Mouse (Mus musculus) stomach, embryonic 16.5 days (tissue): ENCODE data around the gene Ggt6. TPM values are rescaled to one million over a fixed set of nuclear protein-coding genes. Genes with fewer than 3 reads are reported as not detected.

ENCODE experiments used
- ATAC-seq: fragments of 200-750 bp; cut with Nextera tagmentation; 2 replicates; pipeline ENCODE4 v1.8.0; 2017; ENCODE audit warnings: moderate number of reproducible peaks, moderate TSS enrichment; ENCODE audit not compliant: insufficient read depth, low FRiP score
- H3K27ac ChIP-seq: fragments of 300-500 bp; sonication (generic); 2 replicates; pipeline ENCODE4 v1.5.1; 2014; ENCODE audit warnings: low read length
- H3K27me3 ChIP-seq: fragments of 300-500 bp; sonication (generic); 2 replicates; pipeline ENCODE4 v1.6.1; 2014; ENCODE audit warnings: low read length, control low read depth, mixed read lengths; ENCODE audit not compliant: control insufficient read depth, insufficient read depth
- H3K36me3 ChIP-seq: fragments of 300-500 bp; sonication (generic); 2 replicates; pipeline ENCODE4 v1.6.1; 2014; ENCODE audit warnings: low read length; ENCODE audit not compliant: control insufficient read depth, insufficient read depth
- H3K4me1 ChIP-seq: fragments of 300-500 bp; sonication (generic); 2 replicates; pipeline ENCODE4 v1.6.1; 2014; ENCODE audit warnings: low read length, control low read depth, mixed read lengths; ENCODE audit not compliant: control insufficient read depth, insufficient read depth
- H3K4me2 ChIP-seq: fragments of 300-500 bp; sonication (generic); 2 replicates; pipeline ENCODE4 v1.6.1; 2014; ENCODE audit warnings: low read depth, low read length, mixed read lengths
- H3K4me3 ChIP-seq: fragments of 300-500 bp; sonication (generic); replicated peaks from 2 replicates; pipeline ENCODE4 v1.5.1; 2014; ENCODE audit warnings: mild to moderate bottlenecking, low read length
- H3K9ac ChIP-seq: fragments of 300-500 bp; sonication (generic); 2 replicates; pipeline ENCODE4 v1.6.1; 2014; ENCODE audit warnings: low read length
- H3K9me3 ChIP-seq: fragments of 300-500 bp; sonication (generic); replicated peaks from 2 replicates; pipeline ENCODE4 v1.6.1; 2016; ENCODE audit warnings: low read length, control low read depth; ENCODE audit not compliant: control insufficient read depth
- WGBS: fragments of 180-500 bp; shearing (Covaris S2); extraction: QIAGEN DNeasy Blood & Tissue Kit; methylation state at CpG from one replicate; pipeline ENCODE4 v1.1.7; 2014; 5-methylcytosine and 5-hydroxymethylcytosine counted together
- polyA plus RNA-seq: library from polyadenylated mRNA; unstranded; fragments of >200 nt; fragmentation: Nextera tagmentation; extraction: Ambion mirVana; gene quantifications from 2 replicates; pipeline ENCODE4 v1.2.1, GENCODE M21; 2015

Ggt6 gene
- polyA plus RNA-seq, 1 experiment from 2014 or later = 8.1 TPM

DNA sequence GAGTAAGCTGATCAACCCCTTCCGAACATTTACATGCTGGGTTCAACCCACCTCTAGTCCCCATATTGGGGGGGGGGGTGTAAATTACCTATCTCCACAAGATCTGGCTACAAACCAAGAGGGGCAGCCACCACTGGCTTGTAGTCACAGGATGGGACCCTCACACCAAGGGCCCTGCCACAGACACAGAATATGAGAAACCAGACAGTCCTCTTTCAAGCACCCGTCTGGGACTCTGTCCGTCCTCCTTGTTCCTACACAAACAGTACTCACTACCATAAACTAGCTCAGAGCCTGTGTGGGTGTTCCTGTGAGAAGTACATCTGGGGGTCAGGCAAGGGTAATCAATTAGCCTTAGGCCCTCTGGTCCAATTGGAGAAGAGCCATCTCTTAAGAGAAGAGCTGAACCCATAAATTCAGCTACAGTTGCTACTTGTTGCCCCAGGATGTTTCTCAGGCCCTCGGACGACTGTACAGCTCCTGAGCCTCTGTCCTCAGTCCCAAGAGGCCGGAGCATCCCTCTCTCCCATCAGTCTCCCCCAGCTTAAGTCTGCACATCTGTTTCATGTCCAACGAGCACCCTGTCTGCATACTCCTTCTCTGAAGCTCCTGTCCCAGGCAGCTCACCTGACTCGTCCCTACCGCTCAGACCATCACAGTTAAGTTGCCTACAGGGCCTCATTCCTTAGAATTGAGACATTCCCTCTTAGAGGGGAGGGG lies 26.7 kb upstream of the Ggt6 start:
- H3K36me3 ChIP-seq = no peaks in the 10 kb centered on the region
- no peak overlapping the region; the same call in 1 of the 2 replicates for H3K27ac ChIP-seq
- peaks cover 55% of the 10 kb centered on the region for H3K4me1 ChIP-seq
- peak overlapping the region; percentile 24 for H3K9ac ChIP-seq
- peak overlapping the region; percentile 82 for H3K4me3 ChIP-seq
- no peak for ATAC-seq
- no peaks in the 10 kb centered on the region for H3K9me3 ChIP-seq
- WGBS = 41% methylated on average over 9 of the region's 9 CpGs
- peak overlapping the region; percentile 95 for H3K4me2 ChIP-seq
- no peaks in the 10 kb centered on the region for H3K27me3 ChIP-seq

DNA sequence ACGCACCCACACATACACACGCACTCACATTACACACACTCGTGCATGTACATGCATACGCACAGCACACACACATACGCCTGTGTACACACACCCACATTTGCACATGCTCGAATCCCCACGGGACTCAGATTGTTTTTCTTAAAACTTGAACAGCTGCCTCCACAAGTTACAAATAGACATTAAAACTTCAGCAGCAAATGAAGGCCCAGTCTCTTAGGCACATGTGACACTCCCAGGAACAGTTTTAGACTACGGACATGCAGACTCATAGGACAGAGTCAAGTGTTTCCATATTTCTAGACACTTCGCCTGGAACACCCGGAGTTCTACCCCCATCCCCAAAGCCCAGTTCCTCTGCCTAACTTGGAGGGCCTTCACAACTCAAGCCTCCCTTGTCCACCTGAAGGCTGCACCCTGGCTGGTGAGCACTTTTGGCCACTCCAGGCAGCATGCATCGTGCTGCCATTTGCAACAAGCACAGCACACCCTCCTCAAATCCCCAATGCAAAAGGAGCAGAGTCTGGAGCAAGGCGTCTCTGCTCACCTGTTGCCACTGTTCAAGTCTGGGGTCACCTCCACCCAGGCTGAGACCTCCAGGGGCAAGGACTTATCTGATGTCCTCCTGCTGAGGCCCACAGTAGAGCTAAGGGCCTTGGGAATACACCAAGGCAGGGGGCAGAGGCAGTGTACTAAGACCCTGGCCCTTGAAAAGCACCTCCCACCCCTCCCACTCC lies 25.5 kb upstream of the Ggt6 start:
- Histone ChIP-seq H3K4me3 (peak overlapping the region; percentile 82), H3K27me3 (no peaks in the 10 kb centered on the region), H3K9me3 (no peaks in the 10 kb centered on the region), H3K4me1 (peaks cover 55% of the 10 kb centered on the region), H3K36me3 (no peaks in the 10 kb centered on the region), H3K4me2 (peak overlapping the region; percentile 95), H3K9ac (peak overlapping the region; percentile 84), H3K27ac (0 out of 2 replicates have a peak overlapping the region, but pooled peaks have one; percentile 5)
- WGBS = 62% methylated on average over 12 of the region's 12 CpGs
- ATAC-seq = no peak

DNA sequence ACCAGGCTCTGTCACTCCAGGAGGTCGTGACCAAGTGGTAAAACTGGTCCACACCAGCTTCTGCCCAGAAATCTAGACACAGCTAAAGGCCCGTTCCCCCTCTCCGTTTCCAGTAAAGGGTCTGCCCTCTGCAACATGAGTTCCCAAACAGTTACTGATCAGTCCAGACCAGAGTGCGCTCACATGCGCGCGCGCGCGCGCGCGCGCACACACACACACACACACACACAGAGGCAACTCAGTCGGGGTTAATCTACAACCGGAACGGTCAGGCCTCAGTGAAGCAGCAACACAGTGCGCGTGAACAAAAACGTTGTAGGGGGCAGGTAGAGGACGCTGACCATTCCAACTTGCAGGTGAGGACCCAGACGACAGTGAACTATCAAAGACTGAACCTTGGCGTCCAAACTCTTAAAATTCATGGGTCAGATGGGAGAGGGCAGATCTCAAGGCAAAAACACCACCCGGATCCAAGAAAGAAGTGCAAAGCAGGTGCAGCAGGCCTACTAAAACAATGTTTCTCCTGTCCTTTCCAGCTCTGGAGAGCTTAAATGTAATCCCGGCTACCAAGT lies 24.7 kb upstream of the Ggt6 start:
- WGBS = 3% methylated on average over 25 of the region's 25 CpGs
- peak overlapping the region; percentile 84 for H3K9ac ChIP-seq
- H3K36me3 ChIP-seq = no peaks in the 10 kb centered on the region
- no peaks in the 10 kb centered on the region for H3K27me3 ChIP-seq
- peak overlapping the region; percentile 87 for H3K27ac ChIP-seq
- no peak for ATAC-seq
- H3K9me3 ChIP-seq = no peaks in the 10 kb centered on the region
- peak overlapping the region; percentile 95 for H3K4me2 ChIP-seq
- peak overlapping the region; percentile 82 for H3K4me3 ChIP-seq
- H3K4me1 ChIP-seq = peaks cover 54% of the 10 kb centered on the region

DNA sequence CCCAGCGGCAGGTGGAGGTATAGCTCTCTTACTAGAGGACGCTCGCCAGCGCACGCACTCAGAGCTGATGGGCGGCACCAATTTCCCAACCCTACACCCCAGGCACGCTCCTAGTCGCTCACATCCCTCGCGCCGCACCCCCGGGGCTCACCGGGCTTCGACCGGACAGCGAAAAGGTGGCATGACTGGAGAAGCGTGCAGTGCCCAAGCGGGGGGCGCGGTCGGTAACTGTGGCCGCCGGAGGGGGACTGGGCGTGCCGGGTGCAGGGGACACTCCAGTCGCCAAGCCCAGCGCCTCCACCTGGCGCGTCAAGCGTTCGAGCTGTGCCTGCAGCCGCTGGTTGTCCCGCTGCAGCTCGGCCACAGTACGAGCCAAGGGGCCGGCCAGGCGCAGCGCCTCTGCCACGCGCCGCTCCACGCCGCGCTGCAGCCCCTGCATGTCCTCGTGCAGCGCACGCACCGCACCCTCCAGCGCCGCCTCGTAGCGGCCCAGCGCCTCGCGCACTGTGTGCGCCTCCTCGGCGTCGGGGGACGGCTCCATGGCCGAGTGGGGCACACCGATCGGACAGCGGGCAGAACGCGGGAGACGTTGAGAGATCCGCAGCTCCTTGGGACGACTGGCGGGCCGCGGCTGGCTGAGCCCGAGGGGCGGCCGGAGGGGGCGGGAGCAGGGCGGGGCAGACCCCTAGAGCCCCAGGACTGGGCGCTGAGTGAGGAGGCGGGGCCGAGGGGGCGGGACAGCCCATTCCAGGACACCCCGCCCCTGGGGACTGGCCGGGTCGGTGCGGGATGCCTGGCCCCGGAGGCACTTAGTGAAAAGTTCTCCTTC lies 24.0 kb upstream of the Ggt6 start, which contains the start of gene Smtnl2:
Gene Smtnl2 (minus strand): TSS at position 621 of the 829 bp plus-strand sequence.
- ATAC-seq = peak; percentile 95
- Histone ChIP-seq H3K36me3 (no peaks in the 10 kb centered on the region), H3K4me3 (peak within 1 kb of the TSS; percentile 82), H3K9ac (peak within 1 kb of the TSS; percentile 84), H3K9me3 (no peaks in the 10 kb centered on the region), H3K27me3 (no peaks in the 10 kb centered on the region), H3K4me1 (peaks cover 49% of the 10 kb centered on the region), H3K4me2 (peak within 1 kb of the TSS; percentile 95), H3K27ac (peak within 1 kb of the TSS; percentile 87)
- WGBS = under 1% methylated on average over 85 of the region's 86 CpGs

DNA sequence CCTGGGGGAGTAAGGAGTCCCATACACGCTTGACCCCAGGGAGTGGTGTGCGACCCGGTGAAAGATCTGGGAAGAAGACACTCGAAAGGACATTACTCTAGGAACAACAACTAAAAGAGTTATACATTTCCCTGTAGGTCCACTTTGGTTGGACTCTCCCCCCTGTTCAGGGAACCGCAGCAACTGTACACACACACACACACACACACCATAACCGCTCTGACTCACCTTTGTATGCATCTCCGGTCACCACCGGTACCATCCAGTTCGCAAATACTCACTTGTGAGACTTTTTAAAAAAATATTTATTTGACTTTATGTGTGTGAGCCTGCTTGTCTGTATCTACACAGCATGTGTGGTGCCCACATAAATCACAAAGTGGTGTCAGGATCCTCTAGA lies 23.4 kb upstream of the Ggt6 start:
- WGBS = 17% methylated on average over 9 of the region's 9 CpGs
- H3K4me2 ChIP-seq = peak overlapping the region; percentile 95
- 0 out of 2 replicates have a peak, but pooled peaks have one; percentile 0 for ATAC-seq
- peaks cover 44% of the 10 kb centered on the region for H3K4me1 ChIP-seq
- H3K9ac ChIP-seq = peak overlapping the region; percentile 84
- 0 out of 2 replicates have a peak overlapping the region, but pooled peaks have one; percentile 2 for H3K27ac ChIP-seq
- H3K4me3 ChIP-seq = peak overlapping the region; percentile 82
- no peaks in the 10 kb centered on the region for H3K36me3 ChIP-seq
- H3K27me3 ChIP-seq = no peaks in the 10 kb centered on the region
- no peaks in the 10 kb centered on the region for H3K9me3 ChIP-seq

DNA sequence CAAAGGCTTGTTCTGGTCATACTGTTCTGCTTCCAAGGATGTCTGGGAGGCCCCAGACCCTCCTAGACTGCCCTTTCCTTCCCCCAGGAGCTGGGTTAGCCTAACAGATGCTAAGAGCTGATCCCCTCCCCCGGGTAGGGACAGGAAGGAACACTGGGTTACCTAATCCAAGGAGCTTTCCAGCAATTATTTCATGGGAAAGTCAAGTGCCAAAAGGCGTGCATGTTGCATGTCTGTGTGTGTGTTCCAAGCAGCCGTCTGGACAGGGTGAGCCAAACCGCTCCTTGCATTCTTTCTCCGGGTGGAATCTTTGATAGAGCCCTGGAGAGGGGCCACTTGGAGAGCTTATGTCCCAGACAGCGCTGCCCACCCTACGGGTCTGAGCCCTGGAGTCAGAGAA lies 22.3 kb upstream of the Ggt6 start:
- WGBS = 68% methylated on average over 7 of the region's 7 CpGs
- Histone ChIP-seq H3K9me3 (no peaks in the 10 kb centered on the region), H3K27ac (no peak overlapping the region), H3K4me3 (no peak overlapping the region), H3K9ac (no peak overlapping the region), H3K4me1 (peaks cover 34% of the 10 kb centered on the region), H3K27me3 (no peaks in the 10 kb centered on the region), H3K36me3 (no peaks in the 10 kb centered on the region), H3K4me2 (no peak overlapping the region)
- ATAC-seq = no peak

DNA sequence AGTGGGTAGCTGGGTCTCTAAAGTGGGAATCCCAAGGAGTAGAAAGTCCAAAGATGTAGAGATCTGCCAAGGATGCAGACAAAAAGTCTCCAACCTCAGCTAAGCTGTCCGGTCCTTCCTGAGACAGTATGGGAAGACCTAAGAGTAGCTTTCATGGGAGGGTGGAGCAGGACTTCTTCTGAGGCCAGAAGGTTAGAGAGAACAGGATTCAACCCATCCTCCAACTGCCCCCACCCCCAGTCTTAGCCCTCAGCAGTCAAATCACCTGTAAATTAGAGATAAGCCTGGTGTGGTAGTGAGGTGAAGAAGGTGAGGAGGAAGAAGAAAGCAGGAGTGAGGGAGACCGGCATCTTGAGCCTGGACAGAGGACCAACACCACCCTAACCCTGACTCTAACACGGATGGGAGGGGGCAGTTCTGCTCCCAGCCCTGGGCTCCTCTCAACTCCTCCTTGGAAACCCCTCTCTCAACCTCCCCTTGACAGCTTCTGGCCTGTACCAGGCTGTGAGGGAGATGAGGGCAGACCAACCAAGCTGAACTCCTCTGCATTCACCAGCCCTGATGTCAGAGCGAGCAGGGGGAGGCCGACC lies 21.6 kb upstream of the Ggt6 start:
- WGBS = 57% methylated on average over 5 of the region's 5 CpGs
- H3K27me3 ChIP-seq = no peaks in the 10 kb centered on the region

DNA sequence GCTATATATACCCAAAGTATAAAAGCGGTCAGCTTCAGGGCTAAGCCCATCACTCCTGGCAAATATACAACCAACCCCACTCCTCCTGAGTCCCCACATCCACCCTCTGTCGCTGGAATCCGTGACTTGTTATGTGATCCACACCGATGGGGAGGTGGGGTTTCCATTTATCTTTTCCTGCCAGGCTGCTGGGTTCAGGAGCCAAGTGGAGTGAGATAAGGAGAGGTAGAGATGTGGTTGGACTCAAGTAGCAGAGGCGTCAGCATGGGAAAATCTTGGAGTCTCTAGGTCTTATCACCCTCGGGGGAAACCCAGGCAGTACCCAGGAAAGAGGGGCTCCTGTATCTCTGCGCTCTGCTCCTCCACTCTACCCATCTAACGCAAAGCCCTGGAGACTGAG lies 20.2 kb upstream of the Ggt6 start:
- 57% methylated on average over 8 of the region's 8 CpGs for WGBS
- H3K9me3 ChIP-seq = no peaks in the 10 kb centered on the region
- H3K4me2 ChIP-seq = no peak overlapping the region
- no peak overlapping the region for H3K9ac ChIP-seq
- H3K27ac ChIP-seq = no peak overlapping the region
- peaks cover 13% of the 10 kb centered on the region for H3K4me1 ChIP-seq
- H3K4me3 ChIP-seq = no peak overlapping the region
- H3K27me3 ChIP-seq = no peaks in the 10 kb centered on the region
- ATAC-seq = no peak
- no peaks in the 10 kb centered on the region for H3K36me3 ChIP-seq

More for the DNA sequence above, 21.6 kb upstream of the Ggt6 start:
- H3K27ac ChIP-seq = no peak overlapping the region
- H3K9me3 ChIP-seq = no peaks in the 10 kb centered on the region
- no peak overlapping the region for H3K4me3 ChIP-seq
- H3K4me2 ChIP-seq = no peak overlapping the region
- peaks cover 28% of the 10 kb centered on the region for H3K4me1 ChIP-seq
- no peak for ATAC-seq
- H3K36me3 ChIP-seq = no peaks in the 10 kb centered on the region
- no peak overlapping the region for H3K9ac ChIP-seq
